Mouse (Mus musculus) megakaryocyte, adult 5-6 weeks (primary cell): ENCODE measurements around the gene Pten. TPM values are rescaled to one million over a fixed set of nuclear protein-coding genes. Genes with fewer than 3 reads are reported as not detected.

Source experiments
- total RNA-seq, 2 experiments: library from RNA; stranded (forward) in 1 of 2; stranded (reverse) in 1 of 2; fragments of 153-499, 151-499 nt in 1 of 2; fragments of 221-1000, 200-1000 nt in 1 of 2; gene quantifications; 2 replicates each; pipeline versions ENCODE4 v1.2.3 to v1.2.4; 2015 to 2017

The Pten gene
- total RNA-seq, 2 experiments from 2014 or later: 110 to 114 TPM

Other genes with a start within 250 kb of the Pten start
- 61.6 and 72.8 TPM in 2 replicates for gene Papss2, start 161.7 kb upstream of the Pten start, total RNA-seq (2015)
- gene Papss2, start 161.7 kb upstream of the Pten start, total RNA-seq (2017): 35.9 and 42.1 TPM in 2 replicates
- 58.6 and 66.9 TPM in 2 replicates for gene Atad1, start 17.7 kb upstream of the Pten start, total RNA-seq (2015)
- gene Atad1, start 17.7 kb upstream of the Pten start, total RNA-seq (2017): 45.1 and 49.3 TPM in 2 replicates